Mouse (Mus musculus): Measurements from ENCODE around the gene Pten. TPM values are rescaled to one million over a fixed set of nuclear protein-coding genes. Genes with fewer than 3 reads are reported as not detected.

Gene Pten
- polyA plus RNA-seq, 1 experiment from 2014 or later = 10.8 TPM

GRCm38 (mm10) chr19:32792610-32793009, 35.3 kb downstream of the Pten start:
- H3K9ac ChIP-seq (replicated peaks; ENCODE audit: low read depth) = no peak overlapping the region
- TF ChIP-seq EP300 (IDR thresholded peaks at IDR 0.05) (0 out of 2 replicates have a peak, but pooled peaks have one; percentile 6), CTCF (IDR thresholded peaks at IDR 0.05) (no peak)
- H3K9me3 ChIP-seq (ENCODE audit: low read length) = no peaks in the 10 kb centered on the region
- ATAC-seq (no peak; the same call in 1 of the 2 replicates), DNase-seq (ENCODE audit: low spot score) (peak; percentile 82)
- no peak overlapping the region for H3K4me3 ChIP-seq (ENCODE audit: low read depth, low read length)
- no peak overlapping the region for H3K4me2 ChIP-seq (replicated peaks; ENCODE audit: low read depth, low read length)
- peaks cover 11% of the 10 kb centered on the region; the same call in 1 of the 2 replicates for H3K4me1 ChIP-seq (ENCODE audit: insufficient read depth, low read depth, low read length)
- H3K27me3 ChIP-seq (replicated peaks; ENCODE audit: insufficient read depth, low read length) = no peaks in the 10 kb centered on the region
- no peaks in the 10 kb centered on the region for H3K36me3 ChIP-seq (ENCODE audit: insufficient read depth, low read length)
- H3K27ac ChIP-seq (ENCODE audit: low read length) = no peak overlapping the region
- WGBS = 7% methylated on average over 6 of the region's 6 CpGs

GRCm38 (mm10) chr19:32793901-32794300, 36.6 kb downstream of the Pten start:
- ATAC-seq (no peak), DNase-seq (ENCODE audit: low spot score) (no peak)
- Histone ChIP-seq H3K27me3 (replicated peaks; ENCODE audit: insufficient read depth, low read length) (no peaks in the 10 kb centered on the region), H3K9ac (replicated peaks; ENCODE audit: low read depth) (no peak overlapping the region), H3K4me1 (ENCODE audit: insufficient read depth, low read depth, low read length) (peaks cover 2% of the 10 kb centered on the region; the same call in 1 of the 2 replicates), H3K4me2 (replicated peaks; ENCODE audit: low read depth, low read length) (no peak overlapping the region), H3K4me3 (ENCODE audit: low read depth, low read length) (no peak overlapping the region), H3K27ac (ENCODE audit: low read length) (no peak overlapping the region), H3K36me3 (ENCODE audit: insufficient read depth, low read length) (no peaks in the 10 kb centered on the region), H3K9me3 (ENCODE audit: low read length) (no peaks in the 10 kb centered on the region)
- TF ChIP-seq EP300 (IDR thresholded peaks at IDR 0.05) (no peak), CTCF (IDR thresholded peaks at IDR 0.05) (no peak)

GRCm38 (mm10) chr19:32800557-32800956, 43.3 kb downstream of the Pten start:
- no peak for DNase-seq (ENCODE audit: low spot score)
- ATAC-seq = no peak
- no peak for TF ChIP-seq CTCF (IDR thresholded peaks at IDR 0.05)
- TF ChIP-seq EP300 (IDR thresholded peaks at IDR 0.05) = no peak
- Histone ChIP-seq H3K27me3 (replicated peaks; ENCODE audit: insufficient read depth, low read length) (no peaks in the 10 kb centered on the region), H3K36me3 (ENCODE audit: insufficient read depth, low read length) (no peaks in the 10 kb centered on the region), H3K4me3 (ENCODE audit: low read depth, low read length) (no peak overlapping the region), H3K27ac (ENCODE audit: low read length) (no peak overlapping the region), H3K4me1 (ENCODE audit: insufficient read depth, low read depth, low read length) (no peaks in the 10 kb centered on the region), H3K4me2 (replicated peaks; ENCODE audit: low read depth, low read length) (no peak overlapping the region), H3K9ac (replicated peaks; ENCODE audit: low read depth) (no peak overlapping the region), H3K9me3 (ENCODE audit: low read length) (no peaks in the 10 kb centered on the region)
- WGBS = 69% methylated on average over 2 of the region's 2 CpGs

- peak; percentile 14 for DNase-seq (ENCODE audit: low spot score)
- 44% methylated on average over 4 of the region's 4 CpGs for WGBS
- Histone ChIP-seq H3K9ac (replicated peaks; ENCODE audit: low read depth) (no peak overlapping the region), H3K27ac (ENCODE audit: low read length) (no peak overlapping the region), H3K36me3 (ENCODE audit: insufficient read depth, low read length) (no peaks in the 10 kb centered on the region), H3K9me3 (ENCODE audit: low read length) (no peaks in the 10 kb centered on the region), H3K27me3 (replicated peaks; ENCODE audit: insufficient read depth, low read length) (no peaks in the 10 kb centered on the region), H3K4me1 (ENCODE audit: insufficient read depth, low read depth, low read length) (no peaks in the 10 kb centered on the region), H3K4me2 (replicated peaks; ENCODE audit: low read depth, low read length) (no peak overlapping the region), H3K4me3 (ENCODE audit: low read depth, low read length) (no peak overlapping the region)
- TF ChIP-seq EP300 (IDR thresholded peaks at IDR 0.05) = no peak
- no peak for TF ChIP-seq CTCF (IDR thresholded peaks at IDR 0.05)
- no peak for ATAC-seq
Measured at GRCm38 (mm10) chr19:32804703-32805102, 47.4 kb downstream of the Pten start.

- no peaks in the 10 kb centered on the region for H3K9me3 ChIP-seq (ENCODE audit: low read length)
- H3K4me1 ChIP-seq (ENCODE audit: insufficient read depth, low read depth, low read length) = no peaks in the 10 kb centered on the region
- H3K4me3 ChIP-seq (ENCODE audit: low read depth, low read length) = no peak overlapping the region
- H3K4me2 ChIP-seq (replicated peaks; ENCODE audit: low read depth, low read length) = no peak overlapping the region
- 83% methylated on average over 2 of the region's 2 CpGs for WGBS
- TF ChIP-seq CTCF (IDR thresholded peaks at IDR 0.05) = no peak
- TF ChIP-seq EP300 (IDR thresholded peaks at IDR 0.05) = no peak
- H3K36me3 ChIP-seq (ENCODE audit: insufficient read depth, low read length) = no peaks in the 10 kb centered on the region
- no peak overlapping the region for H3K9ac ChIP-seq (replicated peaks; ENCODE audit: low read depth)
- DNase-seq (ENCODE audit: low spot score) (no peak), ATAC-seq (no peak)
- H3K27ac ChIP-seq (ENCODE audit: low read length) = no peak overlapping the region
- no peaks in the 10 kb centered on the region for H3K27me3 ChIP-seq (replicated peaks; ENCODE audit: insufficient read depth, low read length)
Measured at GRCm38 (mm10) chr19:32807610-32808009, 50.3 kb downstream of the Pten start.

- no peak for DNase-seq (ENCODE audit: low spot score)
- WGBS = 48% methylated on average over 6 of the region's 6 CpGs
- peak; percentile 46; the same call in 1 of the 2 replicates for ATAC-seq
- Histone ChIP-seq H3K36me3 (ENCODE audit: insufficient read depth, low read length) (no peaks in the 10 kb centered on the region), H3K4me2 (replicated peaks; ENCODE audit: low read depth, low read length) (0 out of 2 replicates have a peak overlapping the region, but pooled peaks have one; percentile 18), H3K9me3 (ENCODE audit: low read length) (no peaks in the 10 kb centered on the region), H3K9ac (replicated peaks; ENCODE audit: low read depth) (no peak overlapping the region), H3K27ac (ENCODE audit: low read length) (no peak overlapping the region), H3K4me1 (ENCODE audit: insufficient read depth, low read depth, low read length) (no peaks in the 10 kb centered on the region), H3K4me3 (ENCODE audit: low read depth, low read length) (no peak overlapping the region), H3K27me3 (replicated peaks; ENCODE audit: insufficient read depth, low read length) (no peaks in the 10 kb centered on the region)
- TF ChIP-seq EP300 (IDR thresholded peaks at IDR 0.05) (no peak), CTCF (IDR thresholded peaks at IDR 0.05) (no peak)
Measured at GRCm38 (mm10) chr19:32808690-32809089, 51.4 kb downstream of the Pten start.

- Histone ChIP-seq H3K9ac (replicated peaks; ENCODE audit: low read depth) (no peak overlapping the region), H3K9me3 (ENCODE audit: low read length) (no peaks in the 10 kb centered on the region), H3K36me3 (ENCODE audit: insufficient read depth, low read length) (no peaks in the 10 kb centered on the region), H3K4me1 (ENCODE audit: insufficient read depth, low read depth, low read length) (no peaks in the 10 kb centered on the region), H3K27me3 (replicated peaks; ENCODE audit: insufficient read depth, low read length) (no peaks in the 10 kb centered on the region), H3K4me2 (replicated peaks; ENCODE audit: low read depth, low read length) (no peak overlapping the region), H3K4me3 (ENCODE audit: low read depth, low read length) (no peak overlapping the region), H3K27ac (ENCODE audit: low read length) (no peak overlapping the region)
- DNase-seq (ENCODE audit: low spot score) (no peak), ATAC-seq (no peak)
- TF ChIP-seq EP300 (IDR thresholded peaks at IDR 0.05) (no peak), CTCF (IDR thresholded peaks at IDR 0.05) (no peak)
- WGBS = 66% methylated on average over 3 of the region's 3 CpGs
Measured at GRCm38 (mm10) chr19:32809117-32809516, 51.8 kb downstream of the Pten start.
